In genomic region chr9:21592703-21593121, GRCm38 (mm10) we compare ENCODE assay signal across 8 mouse cellular contexts. TPM values are rescaled to one million over a fixed set of nuclear protein-coding genes. Genes with fewer than 3 reads are reported as not detected.
DNase-seq lines count a peak whose midpoint lies in the region; ATAC-seq lines count a peak whose summit lies in the region.

Timm29 (plus strand) TSS chr9:21592722.
Yipf2 (minus strand) TSS chr9:21592828.

- no peaks in the 10 kb centered on the region for H3K27me3 ChIP-seq in lung, embryonic 16.5 days (ENCODE audit: control insufficient read depth, insufficient read depth, low read depth, low read length)

- H3K27ac ChIP-seq in lung, embryonic 16.5 days (ENCODE audit: low read length): peak within 1 kb of the TSS; percentile 58

- under 1% methylated on average over 30 of the region's 30 CpGs for WGBS in lung, embryonic 16.5 days

- H3K4me1 ChIP-seq in lung, embryonic 16.5 days (replicated peaks; ENCODE audit: control insufficient read depth, insufficient read depth, low read length): peaks cover 14% of the 10 kb centered on the region

- peak; percentile 99 for DNase-seq in MEL-GATA-1-ER (ENCODE audit: extremely low read depth, low read depth)
- DNase-seq in cerebellum, adult 8-10 months: peak; percentile 92
- DNase-seq in forelimb bud, embryonic 11.5 days (ENCODE audit: low read depth, low spot score): peak; percentile 98
- DNase-seq in layer of hippocampus, adult 9-10 months (ENCODE audit: low spot score): peak; percentile 94
- peak; percentile 80 for DNase-seq in ovary, postnatal 10 days (ENCODE audit: low spot score)
- DNase-seq in thymus, postnatal 10 days (ENCODE audit: low spot score in 2 of 2): peak; percentile 83 to 89

- H3K4me3 ChIP-seq in lung, embryonic 16.5 days (ENCODE audit: low read length): peak within 1 kb of the TSS; percentile 93

- peak within 1 kb of the TSS; percentile 93 for H3K4me2 ChIP-seq in lung, embryonic 16.5 days (ENCODE audit: low read depth, low read length)

- ATAC-seq in hematopoietic stem cell, adult 5-6 weeks (replicated peaks in 1 of 2; ENCODE audit: insufficient read depth in 1 of 2, low FRiP score in 2 of 2, low TSS enrichment in 1 of 2, low read depth in 1 of 2, poor library complexity in 2 of 2, severe bottlenecking in 2 of 2): peak; percentile 82 to 83
- peak; percentile 94 for ATAC-seq in lung, embryonic 16.5 days (ENCODE audit: low read depth)

- H3K9me3 ChIP-seq in lung, embryonic 16.5 days (ENCODE audit: control insufficient read depth, low read length): no peaks in the 10 kb centered on the region

- H3K36me3 ChIP-seq in lung, embryonic 16.5 days (ENCODE audit: control insufficient read depth, insufficient read depth, low read length): peaks cover 18% of the 10 kb centered on the region

- H3K9ac ChIP-seq in lung, embryonic 16.5 days (ENCODE audit: low read length): peak within 1 kb of the TSS; percentile 91

RNA-seq across cellular contexts. Expression of gene Timm29, which starts in this region (rescaled TPM):
- total RNA-seq in hematopoietic stem cell, adult 5-6 weeks (2017): 35.6 and 52.2 TPM in 2 replicates
- polyA plus RNA-seq in lung, embryonic 16.5 days (2015; fragmentation: Nextera tagmentation; extraction: Ambion mirVana): 22.2 and 24.2 TPM in 2 replicates

RNA-seq across cellular contexts. Expression of gene Yipf2, which starts in this region (rescaled TPM):
- 12.3 and 12.4 TPM in 2 replicates for total RNA-seq in hematopoietic stem cell, adult 5-6 weeks (2017)
- polyA plus RNA-seq in lung, embryonic 16.5 days (2015; fragmentation: Nextera tagmentation; extraction: Ambion mirVana): 30.0 and 38.8 TPM in 2 replicates

Comparison
In these comparisons a context has a peak if more than half of its experiments do, and no peak if none do; other contexts are left out.
1. Peak in every context shown above with its lines: DNase-seq, ATAC-seq, H3K4me3 ChIP-seq and H3K27ac ChIP-seq.